Mouse (Mus musculus) forebrain, embryonic 11.5 days (tissue): ENCODE measurements around the gene Adgrf1. TPM values are rescaled to one million over a fixed set of nuclear protein-coding genes. Genes with fewer than 3 reads are reported as not detected.
"Not testable (repeated sequence)": the region's sequence is repeated elsewhere in the genome, so short reads cannot be mapped to it uniquely, and the experiment has no call there.

Source experiments
- ATAC-seq: fragments of 200-750 bp; cut with Nextera tagmentation; replicated peaks from 2 replicates; pipeline ENCODE4 v1.8.0; 2017; ENCODE audit warnings: moderate TSS enrichment; ENCODE audit not compliant: low FRiP score
- DNase-seq: peaks from one replicate; pipeline ENCODE4 v3.0.0-alpha.2; 2017; ENCODE audit warnings: low spot score
- H3K27ac ChIP-seq: fragments of 300-500 bp; sonication (generic); 2 replicates; pipeline ENCODE4 v1.5.1; 2014; ENCODE audit warnings: low read depth, low read length
- H3K27me3 ChIP-seq: fragments of 300-500 bp; sonication (generic); 2 replicates; pipeline ENCODE4 v1.6.1; 2014; ENCODE audit warnings: mild to moderate bottlenecking, low read length, mixed read lengths; ENCODE audit not compliant: control insufficient read depth, insufficient read depth
- H3K36me3 ChIP-seq: fragments of 300-500 bp; sonication (generic); 2 replicates; pipeline ENCODE4 v1.6.1; 2014; ENCODE audit warnings: mild to moderate bottlenecking, low read length, moderate library complexity, mixed read lengths; ENCODE audit not compliant: control insufficient read depth, insufficient read depth
- H3K4me1 ChIP-seq: fragments of 300-500 bp; sonication (generic); replicated peaks from 2 replicates; pipeline ENCODE4 v1.6.1; 2014; ENCODE audit warnings: low read length, mixed read lengths; ENCODE audit not compliant: control insufficient read depth, insufficient read depth
- H3K4me2 ChIP-seq: fragments of 300-500 bp; sonication (generic); 2 replicates; pipeline ENCODE4 v1.6.1; 2014; ENCODE audit warnings: low read depth, mild to moderate bottlenecking, low read length, moderate library complexity, mixed read lengths; ENCODE audit not compliant: severe bottlenecking
- H3K4me3 ChIP-seq: fragments of 300-500 bp; sonication (generic); 2 replicates; pipeline ENCODE4 v1.5.1; 2014; ENCODE audit warnings: low read depth, low read length
- H3K9ac ChIP-seq: fragments of 300-500 bp; sonication (generic); 2 replicates; pipeline ENCODE4 v1.6.1; 2014; ENCODE audit warnings: low read length
- H3K9me3 ChIP-seq: fragments of 300-500 bp; sonication (generic); 2 replicates; pipeline ENCODE4 v1.6.1; 2016; ENCODE audit warnings: low read length, mixed read lengths; ENCODE audit not compliant: control insufficient read depth
- WGBS: fragments of 180-500 bp; shearing (Covaris S2); extraction: QIAGEN DNeasy Blood & Tissue Kit; methylation state at CpG from one replicate; pipeline ENCODE4 v1.1.7; 2014; 5-methylcytosine and 5-hydroxymethylcytosine counted together
- polyA plus RNA-seq: library from polyadenylated mRNA; unstranded; fragments of >200 nt; fragmentation: Nextera tagmentation; extraction: Ambion mirVana; gene quantifications from 2 replicates; pipeline ENCODE4 v1.2.1, GENCODE M21; 2014

Gene Adgrf1
- polyA plus RNA-seq, 1 experiment from 2014 or later = not detected

DNA sequence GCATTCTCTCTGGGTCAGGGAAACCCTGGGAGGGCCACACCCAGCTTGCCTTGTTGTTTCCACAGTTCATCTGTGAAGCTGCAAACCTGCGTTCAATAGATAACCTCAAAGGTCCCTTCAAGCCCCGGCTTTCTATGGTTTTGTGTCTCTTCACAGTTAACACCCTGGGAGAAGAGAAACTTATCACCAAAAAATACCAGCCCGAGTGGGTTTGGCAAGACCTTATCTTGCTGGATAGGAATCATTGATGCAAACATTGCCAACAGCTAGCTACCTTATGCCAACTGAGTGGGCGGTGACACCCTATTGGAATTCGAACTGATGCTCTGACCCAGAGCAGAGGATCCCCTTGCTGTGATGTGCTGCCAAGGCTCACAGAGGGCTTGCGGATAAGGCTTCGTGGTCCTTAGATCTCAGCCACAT is 59.6 kb downstream of the Adgrf1 start:
- Histone ChIP-seq H3K36me3 (no peaks in the 10 kb centered on the region), H3K27me3 (no peaks in the 10 kb centered on the region), H3K9ac (no peak overlapping the region), H3K9me3 (no peaks in the 10 kb centered on the region), H3K4me1 (no peaks in the 10 kb centered on the region; the same call in 1 of the 2 replicates), H3K4me3 (no peak overlapping the region), H3K4me2 (no peak overlapping the region), H3K27ac (no peak overlapping the region)
- no peak for ATAC-seq
- WGBS = 88% methylated on average over 7 of the region's 7 CpGs
- no peak for DNase-seq

DNA sequence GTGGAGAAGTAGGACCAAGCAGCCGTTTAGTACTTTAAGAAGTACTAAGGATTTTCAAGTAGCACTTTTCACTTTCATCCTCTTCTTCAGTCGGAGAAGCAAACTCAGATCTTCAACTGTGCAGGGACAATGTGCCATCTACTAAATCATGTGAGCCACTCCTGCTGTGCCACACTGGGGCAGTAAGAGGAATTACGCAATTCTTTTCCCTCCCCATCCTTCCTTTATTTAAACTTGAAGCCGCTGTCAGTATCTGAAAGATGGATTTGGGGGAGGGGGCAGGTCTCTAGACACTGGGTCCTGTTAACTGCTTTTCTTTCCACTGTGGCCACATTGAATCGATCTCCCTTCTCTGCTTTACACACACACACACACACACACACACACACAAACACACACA is 62.6 kb downstream of the Adgrf1 start:
- ATAC-seq (no peak), DNase-seq (no peak)
- H3K27me3 ChIP-seq = no peaks in the 10 kb centered on the region
- no peak overlapping the region for H3K27ac ChIP-seq
- WGBS = 45% methylated on average over 5 of the region's 5 CpGs
- no peaks in the 10 kb centered on the region for H3K4me1 ChIP-seq
- no peak overlapping the region for H3K4me3 ChIP-seq
- no peak overlapping the region for H3K9ac ChIP-seq
- no peak overlapping the region for H3K4me2 ChIP-seq
- no peaks in the 10 kb centered on the region for H3K36me3 ChIP-seq
- no peaks in the 10 kb centered on the region for H3K9me3 ChIP-seq

DNA sequence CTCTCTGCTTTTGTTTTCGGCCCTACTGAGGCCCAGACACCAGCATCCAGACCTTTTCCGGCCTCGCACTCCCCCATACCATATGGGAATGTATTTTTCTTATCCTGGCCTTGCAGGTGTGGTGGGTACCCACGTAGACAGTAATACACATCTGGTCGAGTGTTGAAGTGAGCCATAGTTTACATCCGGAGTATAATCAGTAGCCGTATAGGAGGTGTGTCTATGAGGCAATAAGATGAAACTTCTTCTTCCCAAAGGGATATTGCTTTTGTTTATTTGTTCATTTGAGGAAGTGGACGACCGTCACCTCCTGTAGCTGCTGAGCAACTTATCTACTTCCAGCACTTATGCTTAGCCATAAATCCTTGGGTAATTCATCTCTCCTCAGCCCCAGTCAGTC is 63.9 kb downstream of the Adgrf1 start:
- H3K9ac ChIP-seq = no peak overlapping the region
- WGBS = 87% methylated on average over 9 of the region's 9 CpGs
- ATAC-seq = no peak
- no peak overlapping the region for H3K27ac ChIP-seq
- no peak for DNase-seq
- H3K4me2 ChIP-seq = no peak overlapping the region
- no peaks in the 10 kb centered on the region for H3K27me3 ChIP-seq
- H3K36me3 ChIP-seq = no peaks in the 10 kb centered on the region
- no peaks in the 10 kb centered on the region for H3K9me3 ChIP-seq
- no peaks in the 10 kb centered on the region for H3K4me1 ChIP-seq
- H3K4me3 ChIP-seq = no peak overlapping the region

DNA sequence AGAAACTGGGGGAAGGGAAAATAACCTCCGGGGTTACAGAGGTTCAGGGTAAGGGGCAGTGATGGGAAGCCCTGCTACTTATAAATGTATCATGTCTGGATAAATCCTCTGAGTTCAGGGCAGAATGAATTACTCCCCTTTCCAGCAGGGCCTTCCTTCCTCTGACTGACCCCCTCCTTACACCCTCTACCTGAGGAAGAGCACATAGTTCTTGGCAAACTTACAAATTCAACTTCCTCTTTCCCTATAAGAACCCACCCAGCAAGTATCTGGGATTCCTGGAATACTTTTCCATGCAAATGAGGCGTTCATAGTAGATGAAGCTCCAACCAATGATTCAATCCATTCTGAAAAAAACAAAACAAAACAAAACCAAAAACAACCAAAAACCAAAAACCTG is 67.5 kb downstream of the Adgrf1 start:
- no peak overlapping the region for H3K9ac ChIP-seq
- no peak overlapping the region for H3K4me2 ChIP-seq
- no peak overlapping the region for H3K4me3 ChIP-seq
- ATAC-seq (no peak), DNase-seq (no peak)
- no peaks in the 10 kb centered on the region for H3K9me3 ChIP-seq
- no peaks in the 10 kb centered on the region for H3K36me3 ChIP-seq
- H3K4me1 ChIP-seq = no peaks in the 10 kb centered on the region
- WGBS = 92% methylated on average over 2 of the region's 2 CpGs
- no peaks in the 10 kb centered on the region for H3K27me3 ChIP-seq
- no peak overlapping the region for H3K27ac ChIP-seq

DNA sequence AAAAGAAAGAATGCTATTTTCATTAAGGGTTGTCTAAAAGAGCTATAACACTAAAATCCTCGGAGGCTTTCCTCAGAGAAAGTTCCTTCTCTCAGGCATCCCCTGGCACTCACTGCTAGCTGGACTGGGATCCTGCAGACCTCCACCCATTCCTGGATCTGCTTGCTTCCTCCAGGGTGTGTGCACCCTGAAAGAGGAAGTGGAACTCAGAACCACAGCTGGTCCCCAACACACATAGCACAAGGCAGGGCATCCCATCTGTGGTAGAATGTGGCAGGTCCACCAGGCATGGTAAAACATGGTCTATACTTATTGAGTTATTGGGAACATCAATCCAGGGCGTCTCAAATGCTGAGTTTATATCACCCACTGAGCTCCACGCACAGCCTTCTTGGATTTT is 68.2 kb downstream of the Adgrf1 start:
- DNase-seq (no peak), ATAC-seq (no peak)
- no peak overlapping the region for H3K27ac ChIP-seq
- H3K27me3 ChIP-seq = no peaks in the 10 kb centered on the region
- H3K36me3 ChIP-seq = no peaks in the 10 kb centered on the region
- H3K9ac ChIP-seq = no peak overlapping the region
- no peak overlapping the region for H3K4me2 ChIP-seq
- H3K4me1 ChIP-seq = no peaks in the 10 kb centered on the region
- no peak overlapping the region for H3K4me3 ChIP-seq
- H3K9me3 ChIP-seq = no peaks in the 10 kb centered on the region
- 88% methylated on average over 3 of the region's 3 CpGs for WGBS

DNA sequence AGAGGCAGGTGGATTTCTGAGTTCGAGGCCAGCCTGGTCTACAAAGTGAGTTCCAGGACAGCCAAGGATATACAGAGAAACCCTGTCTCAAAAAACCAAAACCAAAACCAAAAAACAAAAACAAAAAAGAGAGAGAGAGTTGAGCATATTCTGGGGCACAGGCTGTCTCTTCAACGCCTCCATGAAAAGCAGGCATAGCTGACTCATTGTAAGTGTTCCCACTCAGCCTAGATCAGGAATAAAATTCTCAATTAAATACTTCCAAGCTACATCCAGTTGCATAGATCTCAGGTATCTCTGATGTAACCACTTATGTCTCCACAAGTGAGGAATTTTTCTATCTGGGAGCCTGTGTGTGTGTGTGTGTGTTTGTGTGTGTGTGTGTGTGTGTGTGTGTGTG is 76.4 kb downstream of the Adgrf1 start:
- 96% methylated on average over 2 of the region's 2 CpGs for WGBS
- ATAC-seq, H3K9ac ChIP-seq, H3K4me1 ChIP-seq, DNase-seq, H3K4me2 ChIP-seq, H3K36me3 ChIP-seq, H3K27ac ChIP-seq, H3K4me3 ChIP-seq, H3K27me3 ChIP-seq, H3K9me3 ChIP-seq: not testable (repeated sequence)

DNA sequence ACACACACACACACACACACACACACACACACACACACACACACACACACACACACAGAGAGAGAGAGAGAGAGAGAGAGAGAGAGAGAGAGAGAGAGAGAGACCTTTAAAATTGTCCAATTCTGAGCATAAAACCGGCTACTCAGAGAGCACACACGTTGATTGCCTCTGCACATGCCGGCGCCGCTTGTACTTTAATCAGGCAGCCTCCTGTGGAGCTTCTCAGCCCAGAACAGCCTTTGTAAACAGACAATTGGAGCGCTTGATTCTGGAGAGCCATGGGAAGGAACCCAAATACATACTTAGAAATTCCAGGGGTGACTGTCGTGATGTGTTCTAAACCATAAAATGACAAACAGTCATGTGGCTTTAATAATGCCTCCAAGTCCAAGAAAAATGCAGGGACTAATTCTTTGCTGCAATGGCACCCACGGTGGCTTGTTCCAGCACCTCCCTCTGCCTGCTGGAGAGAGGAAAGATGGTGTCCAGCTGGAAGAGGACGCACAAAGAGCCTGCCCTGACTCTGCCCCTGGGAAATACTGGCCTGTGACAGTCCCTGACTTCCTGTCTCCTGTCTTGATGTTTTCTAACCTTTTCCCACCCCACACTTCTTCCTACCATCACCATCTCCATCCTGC is 87.9 kb downstream of the Adgrf1 start:
- Histone ChIP-seq H3K4me2 (no peak overlapping the region), H3K27ac (no peak overlapping the region), H3K27me3 (no peaks in the 10 kb centered on the region), H3K9me3 (no peaks in the 10 kb centered on the region), H3K9ac (no peak overlapping the region), H3K4me1 (0 out of 2 replicates have a peak, but pooled peaks cover 2% of the 10 kb centered on the region), H3K4me3 (no peak overlapping the region), H3K36me3 (no peaks in the 10 kb centered on the region)
- DNase-seq (no peak), ATAC-seq (0 out of 2 replicates have a peak, but pooled peaks have one; percentile 44)
- 13% methylated on average over 9 of the region's 9 CpGs for WGBS

DNA sequence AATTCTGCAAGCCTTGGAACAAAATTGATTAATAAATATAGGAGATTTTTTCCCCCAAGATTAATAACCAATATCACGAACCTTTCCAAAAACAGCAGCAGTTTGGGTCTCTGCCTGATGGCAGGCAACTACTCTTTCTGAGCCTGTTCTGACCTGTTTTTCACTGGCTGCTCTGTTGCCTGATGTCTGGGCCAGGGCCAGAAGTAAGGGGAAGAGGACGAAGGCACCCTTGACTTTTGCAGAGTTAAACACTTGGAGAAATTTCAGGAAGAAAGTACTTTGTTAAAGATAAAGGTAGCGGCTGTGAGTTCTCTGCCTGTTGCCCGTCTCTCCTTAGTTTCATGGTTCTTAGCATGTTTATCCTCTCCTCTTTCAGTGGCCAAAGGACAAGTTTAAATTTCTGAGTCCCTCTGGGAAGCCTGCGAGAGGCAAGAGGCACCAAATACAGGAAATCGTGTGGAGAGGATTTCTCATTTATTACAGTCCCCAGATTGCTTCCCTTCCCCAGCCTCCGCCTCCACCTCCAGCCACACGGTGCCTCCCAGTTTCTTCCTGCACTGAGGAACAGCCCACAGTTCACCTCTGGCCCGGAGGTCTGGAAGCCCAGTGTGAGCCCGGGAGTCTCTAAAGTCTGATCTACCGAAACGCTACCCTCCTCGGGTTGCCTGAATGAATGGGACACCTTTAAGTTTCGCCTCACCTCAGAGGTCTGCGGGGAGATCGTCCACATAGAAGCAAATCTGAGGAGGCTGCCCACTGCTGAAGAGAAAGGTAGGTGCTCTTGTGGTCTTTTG is 89.9 kb downstream of the Adgrf1 start, which contains the start of gene Adgrf5:
Gene Adgrf5, plus strand, starts transcription at position 626 of the 794 bp plus-strand sequence.
- 0 out of 2 replicates have a peak, but pooled peaks cover 2% of the 10 kb centered on the region for H3K4me1 ChIP-seq
- DNase-seq (no peak), ATAC-seq (no peak)
- H3K27me3 ChIP-seq = no peaks in the 10 kb centered on the region
- H3K9me3 ChIP-seq = no peaks in the 10 kb centered on the region
- WGBS = 67% methylated on average over 16 of the region's 16 CpGs
- no peaks in the 10 kb centered on the region for H3K36me3 ChIP-seq
- no peak within 1 kb of the TSS for H3K4me3 ChIP-seq
- H3K27ac ChIP-seq = no peak within 1 kb of the TSS
- H3K4me2 ChIP-seq = no peak within 1 kb of the TSS
- H3K9ac ChIP-seq = no peak within 1 kb of the TSS
